In genomic region chr19:50586182-50586581, GRCm38 (mm10) we compare ENCODE assay signal across 25 mouse cellular contexts.
A peak's percentile ranks its signal among the peaks of the same experiment; 100 is the strongest.
DNase-seq lines count a peak whose midpoint lies in the region; ATAC-seq and TF ChIP-seq lines count a peak whose summit lies in the region.
"Had no signal": no experiment of that assay in that cellular context is flagged by ENCODE, and none has a peak within 500 bp of the region (broad histone marks: within the 10 kb centered on the region; RNA-seq: fewer than 3 reads in every experiment).

No protein-coding gene starts in this region.

- no peak for TF ChIP-seq CTCF in brain, embryonic 14.5 days (IDR thresholded peaks at IDR 0.05; ENCODE audit: borderline replicate concordance, extremely low read depth, insufficient read depth, insufficient read length)

- DNase-seq in forebrain, embryonic 14.5 days (ENCODE audit: low spot score), result peak; percentile 34
- DNase-seq in forebrain, embryonic 10.5 days (ENCODE audit: extremely low spot score, low spot score), result no peak
- peak; percentile 17 for DNase-seq in brain, adult 2 months (ENCODE audit: low read depth, low spot score)
- DNase-seq in brain, embryonic 14.5 days (ENCODE audit: low read depth), result peak; percentile 57
- DNase-seq in cerebellum, postnatal 25 days, result peak; percentile 46 to 67
- no peak for DNase-seq in retina, postnatal 1 day
- no peak for DNase-seq in embryo, embryonic 10 days (ENCODE audit: low spot score)
- DNase-seq: adrenal gland, postnatal 25 days; B cell, adult 2 months; embryo, embryonic 11 days; heart, adult 2 months; heart, postnatal 4 days; kidney, adult 18-20 months; layer of hippocampus, postnatal 36 days; lung, embryonic 14.5 days; thymus, postnatal 4 days had no signal

- no peak overlapping the region for H3K4me2 ChIP-seq in forebrain, embryonic 14.5 days (ENCODE audit: low read length)
- H3K4me2 ChIP-seq: embryonic facial prominence, embryonic 12.5 days; heart, embryonic 12.5 days; hindbrain, embryonic 15.5 days; liver, embryonic 15.5 days; lung, embryonic 14.5 days; midbrain, embryonic 11.5 days; neural tube, embryonic 12.5 days had no signal

- H3K27me3 ChIP-seq in forebrain, embryonic 14.5 days (replicated peaks; ENCODE audit: control insufficient read depth, insufficient read depth, low read length), result no peaks in the 10 kb centered on the region
- H3K27me3 ChIP-seq in forebrain, embryonic 10.5 days (ENCODE audit: poor library complexity, severe bottlenecking), result no peaks in the 10 kb centered on the region
- H3K27me3 ChIP-seq: embryonic facial prominence, embryonic 12.5 days; heart, embryonic 12.5 days; hindbrain, embryonic 15.5 days; liver, embryonic 15.5 days; neural tube, embryonic 12.5 days had no signal

- no peaks in the 10 kb centered on the region for H3K9me3 ChIP-seq in forebrain, embryonic 14.5 days (replicated peaks; ENCODE audit: control insufficient read depth, low read length)
- H3K9me3 ChIP-seq in forebrain, embryonic 10.5 days, result no peaks in the 10 kb centered on the region
- H3K9me3 ChIP-seq: embryonic facial prominence, embryonic 12.5 days; heart, embryonic 12.5 days; hindbrain, embryonic 15.5 days; liver, embryonic 15.5 days; neural tube, embryonic 12.5 days had no signal

- no peaks in the 10 kb centered on the region for H3K36me3 ChIP-seq in forebrain, embryonic 14.5 days (ENCODE audit: control insufficient read depth, insufficient read depth, low read length)
- no peaks in the 10 kb centered on the region for H3K36me3 ChIP-seq in forebrain, embryonic 10.5 days (replicated peaks)
- H3K36me3 ChIP-seq: embryonic facial prominence, embryonic 12.5 days; heart, embryonic 12.5 days; hindbrain, embryonic 15.5 days; liver, embryonic 15.5 days; neural tube, embryonic 12.5 days had no signal

- no peak overlapping the region for H3K4me3 ChIP-seq in forebrain, embryonic 14.5 days (ENCODE audit: low read depth, low read length)
- H3K4me3 ChIP-seq in forebrain, embryonic 10.5 days, result no peak overlapping the region
- H3K4me3 ChIP-seq: embryonic facial prominence, embryonic 12.5 days; heart, adult 2 months; heart, embryonic 12.5 days; hindbrain, embryonic 15.5 days; liver, embryonic 15.5 days; myocyte; neural tube, embryonic 12.5 days had no signal

- no peak for TF ChIP-seq POLR2A in brain, embryonic 14.5 days (IDR thresholded peaks at IDR 0.05; ENCODE audit: borderline replicate concordance, extremely low read depth, insufficient read depth, insufficient read length, poor library complexity, severe bottlenecking)

- no peak overlapping the region for H3K9ac ChIP-seq in forebrain, embryonic 14.5 days (ENCODE audit: low read length)
- H3K9ac ChIP-seq: embryonic facial prominence, embryonic 12.5 days; heart, embryonic 12.5 days; hindbrain, embryonic 15.5 days; liver, embryonic 15.5 days; lung, embryonic 14.5 days; neural tube, embryonic 12.5 days had no signal

- WGBS in forebrain, embryonic 14.5 days, result 78% methylated on average over 5 of the region's 5 CpGs
- 95% methylated on average over 5 of the region's 5 CpGs for WGBS in forebrain, embryonic 10.5 days

- H3K27ac ChIP-seq in forebrain, embryonic 14.5 days (ENCODE audit: low read depth, low read length), result no peak overlapping the region
- H3K27ac ChIP-seq in forebrain, embryonic 10.5 days, result no peak overlapping the region
- H3K27ac ChIP-seq: embryonic facial prominence, embryonic 12.5 days; heart, adult 2 months; hindbrain, embryonic 15.5 days; kidney, postnatal 0 days; liver, embryonic 15.5 days; neural tube, embryonic 12.5 days had no signal

- ATAC-seq in forebrain, embryonic 14.5 days, result no peak
- ATAC-seq: midbrain, embryonic 16.5 days had no signal

- H3K4me1 ChIP-seq in forebrain, embryonic 14.5 days (ENCODE audit: control insufficient read depth, insufficient read depth, low read length), result no peaks in the 10 kb centered on the region
- H3K4me1 ChIP-seq in forebrain, embryonic 10.5 days, result peaks cover 11% of the 10 kb centered on the region; the same call in 1 of the 2 replicates
- H3K4me1 ChIP-seq: embryonic facial prominence, embryonic 12.5 days; heart, embryonic 12.5 days; hindbrain, embryonic 15.5 days; liver, embryonic 15.5 days; neural tube, embryonic 12.5 days had no signal

Comparison
In these comparisons a context has a peak if more than half of its experiments do, and no peak if none do; other contexts are left out.
1. DNase-seq: peak in forebrain, embryonic 14.5 days (single experiment), brain, adult 2 months (single experiment), brain, embryonic 14.5 days (single experiment) and cerebellum, postnatal 25 days (2 of 2); none in forebrain, embryonic 10.5 days (single experiment), retina, postnatal 1 day (single experiment) and embryo, embryonic 10 days (single experiment).